Mouse (Mus musculus) layer of hippocampus, adult 2 months (tissue): ENCODE measurements around the gene Phlpp1. TPM values are rescaled to one million over a fixed set of nuclear protein-coding genes. Genes with fewer than 3 reads are reported as not detected.

ENCODE experiments used
- DNase-seq, 2 experiments: peaks; one replicate each; pipeline ENCODE4 v3.0.0; 2022; ENCODE audit warnings: low spot score in 2 of 2
- H3K27ac ChIP-seq: fragments of 200-600 bp; 2 replicates; pipeline ENCODE4 v1.8.1; 2022
- H3K4me3 ChIP-seq: fragments of 200-600 bp; 2 replicates; pipeline ENCODE4 v1.8.1; 2022; ENCODE audit warnings: mild to moderate bottlenecking
- CTCF ChIP-seq: fragments of 200-600 bp; conservative IDR thresholded peaks from 2 replicates; pipeline ENCODE4 v1.8.1; 2022; ENCODE audit warnings: antibody characterized with exemption, mild to moderate bottlenecking, moderate library complexity
- total RNA-seq, 2 experiments: library from RNA; stranded (reverse); gene quantifications; 2 replicates each; pipeline ENCODE4 v1.2.3; 2021

The Phlpp1 gene
- total RNA-seq, 2 experiments from 2014 or later, result 82.6 to 87.3 TPM

- no peak for DNase-seq
- Histone ChIP-seq H3K27ac (no peak overlapping the region), H3K4me3 (no peak overlapping the region)
- no peak for TF ChIP-seq CTCF
Observed at GRCm38 (mm10) chr1:106373656-106374055, 202.1 kb downstream of the Phlpp1 start.

DNA sequence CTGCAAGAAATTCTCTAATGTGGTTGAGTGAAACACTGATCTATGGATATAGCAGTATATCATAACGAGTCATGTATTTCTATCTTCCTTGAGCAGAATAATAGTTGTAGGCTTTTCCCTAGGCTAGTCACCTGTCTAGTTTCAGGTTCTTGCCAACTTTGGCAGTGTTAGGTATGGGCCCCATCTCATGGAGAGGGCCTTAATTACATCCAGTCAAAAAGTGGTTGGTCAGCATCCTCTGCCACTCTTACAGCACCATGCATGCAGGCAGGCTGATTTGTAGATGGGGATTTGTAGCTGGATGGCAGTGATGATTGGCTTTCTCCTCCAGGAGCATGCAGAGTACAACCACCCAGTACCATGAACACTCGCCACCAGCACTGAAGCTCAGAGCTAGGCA lies 202.7 kb downstream of the Phlpp1 start:
- no peak overlapping the region for H3K4me3 ChIP-seq
- peak; percentile 60 for TF ChIP-seq CTCF
- DNase-seq, result no peak
- no peak overlapping the region for H3K27ac ChIP-seq

- no peak for TF ChIP-seq CTCF
- no peak for DNase-seq
Observed at GRCm38 (mm10) chr1:106374971-106375370, 203.4 kb downstream of the Phlpp1 start.

DNA sequence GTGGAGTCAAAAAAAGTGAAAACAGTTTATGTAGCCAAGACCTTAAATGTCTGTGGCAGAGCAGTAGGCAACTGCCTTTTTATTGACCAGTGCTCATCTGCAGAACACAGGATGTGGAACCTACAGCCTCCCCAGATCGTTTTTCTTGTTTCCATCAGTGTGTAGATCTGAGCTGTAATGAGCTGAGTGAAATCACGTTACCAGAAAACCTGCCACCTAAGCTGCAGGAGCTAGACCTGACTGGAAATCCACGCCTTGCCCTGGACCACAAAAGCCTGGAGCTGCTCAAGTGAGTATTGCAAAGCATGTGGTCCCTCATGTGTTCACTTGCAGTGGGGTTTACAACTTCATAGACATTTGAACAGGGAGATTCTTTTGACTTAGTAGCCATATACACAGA lies 204.5 kb downstream of the Phlpp1 start:
- Histone ChIP-seq H3K27ac (no peak overlapping the region), H3K4me3 (no peak overlapping the region)
- DNase-seq, result no peak
- no peak for TF ChIP-seq CTCF

More at GRCm38 (mm10) chr1:106374971-106375370, 203.4 kb downstream of the Phlpp1 start:
- Histone ChIP-seq H3K27ac (no peak overlapping the region), H3K4me3 (no peak overlapping the region)

GRCm38 (mm10) chr1:106380465-106380864 lies 208.9 kb downstream of the Phlpp1 start:
- TF ChIP-seq CTCF, result no peak
- no peak for DNase-seq
- Histone ChIP-seq H3K27ac (peak overlapping the region; percentile 44; the same call in 1 of the 2 replicates), H3K4me3 (no peak overlapping the region)

GRCm38 (mm10) chr1:106386542-106386941 lies 215.0 kb downstream of the Phlpp1 start:
- no peak for TF ChIP-seq CTCF
- Histone ChIP-seq H3K27ac (no peak overlapping the region), H3K4me3 (no peak overlapping the region)
- DNase-seq, result no peak

GRCm38 (mm10) chr1:106387264-106387663 lies 215.7 kb downstream of the Phlpp1 start:
- TF ChIP-seq CTCF, result no peak
- DNase-seq, result no peak
- Histone ChIP-seq H3K27ac (no peak overlapping the region), H3K4me3 (no peak overlapping the region)

GRCm38 (mm10) chr1:106389673-106390072 lies 218.1 kb downstream of the Phlpp1 start:
- Histone ChIP-seq H3K4me3 (no peak overlapping the region), H3K27ac (no peak overlapping the region)
- TF ChIP-seq CTCF, result peak; percentile 77
- DNase-seq, result peak in 1 of 2 experiments; percentile 52

GRCm38 (mm10) chr1:106393072-106393471 lies 221.5 kb downstream of the Phlpp1 start:
- DNase-seq, result no peak
- H3K4me3 ChIP-seq, result no peak overlapping the region
- H3K27ac ChIP-seq, result no peak overlapping the region
- TF ChIP-seq CTCF, result no peak

DNA sequence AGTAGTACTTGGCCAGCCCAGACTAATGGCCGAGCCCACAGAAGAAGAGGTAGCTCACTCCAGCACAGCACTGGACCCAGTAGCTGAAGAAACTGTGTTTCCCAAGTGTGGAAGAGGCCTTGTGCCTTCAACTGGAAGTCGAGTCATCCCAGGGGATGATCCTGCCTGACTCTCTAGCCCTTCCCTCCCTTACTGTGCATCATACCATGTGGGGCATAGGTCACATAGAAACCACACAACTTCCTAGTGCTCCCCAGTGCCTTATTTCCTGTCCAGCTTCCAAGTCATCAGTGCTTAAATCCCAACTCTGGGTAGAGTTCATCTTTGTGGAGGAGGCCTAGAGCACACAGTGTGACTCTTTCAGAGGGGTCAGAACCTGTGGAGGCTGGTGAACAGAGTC lies 223.1 kb downstream of the Phlpp1 start:
- no peak for DNase-seq
- no peak overlapping the region for H3K4me3 ChIP-seq
- TF ChIP-seq CTCF, result no peak
- peak overlapping the region; percentile 48; the same call in 1 of the 2 replicates for H3K27ac ChIP-seq

DNA sequence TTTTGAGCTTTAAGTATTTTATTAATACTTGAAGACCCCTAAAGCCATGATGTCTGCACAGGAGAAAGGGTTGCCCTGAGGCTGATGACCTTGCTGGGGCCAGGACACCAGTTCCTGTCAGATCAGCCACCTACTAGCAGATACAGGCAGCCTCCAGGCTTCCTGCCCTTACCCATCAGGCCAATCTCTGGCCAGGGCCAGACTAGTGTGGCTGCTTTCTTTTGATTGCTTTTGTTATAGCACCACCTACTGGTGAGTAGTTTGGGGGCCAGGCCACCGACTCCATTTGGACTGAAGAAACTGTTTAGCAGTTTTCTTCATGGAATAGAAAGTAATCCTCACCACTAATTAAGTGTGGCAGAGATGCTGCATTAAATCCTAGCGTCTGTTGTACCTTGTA lies 223.9 kb downstream of the Phlpp1 start:
- DNase-seq, result peak; percentile 56 to 76

DNA sequence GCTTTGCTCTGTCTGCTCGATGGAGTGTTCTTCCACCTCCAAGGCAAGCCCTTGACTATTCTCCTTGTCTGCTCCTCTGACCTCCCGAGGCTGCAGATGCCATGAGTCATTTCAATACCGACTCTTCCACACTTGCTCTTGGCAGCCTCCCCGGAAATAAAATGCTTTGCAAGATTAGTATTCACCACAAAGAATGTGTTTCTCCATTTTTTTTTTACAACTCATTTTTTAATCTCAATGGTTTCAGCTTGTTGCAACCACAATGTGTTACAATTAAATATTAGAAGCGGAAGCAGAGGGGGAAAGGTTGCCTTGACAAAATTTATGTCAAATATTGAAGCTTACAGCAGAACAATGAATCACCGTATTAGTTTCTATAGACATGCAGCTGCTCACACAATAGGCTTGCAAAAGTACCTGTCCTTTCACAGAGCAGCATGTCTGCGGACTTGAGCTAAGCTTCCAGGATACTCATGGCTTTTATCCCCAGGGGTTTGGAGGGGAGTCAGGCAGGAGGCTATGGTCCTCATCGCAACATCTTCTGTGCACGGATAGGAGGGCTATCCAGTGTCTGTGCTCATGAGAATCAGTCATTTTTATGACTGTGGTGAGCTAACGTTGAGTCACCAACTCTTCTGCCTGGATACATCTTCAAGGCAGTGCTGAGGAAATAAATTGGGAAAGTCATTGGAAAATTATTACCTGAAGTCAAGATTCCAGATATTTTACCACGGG lies 229.5 kb downstream of the Phlpp1 start:
- no peak for DNase-seq
- Histone ChIP-seq H3K4me3 (no peak overlapping the region), H3K27ac (no peak overlapping the region)
- TF ChIP-seq CTCF, result no peak

More for the DNA sequence above, 223.9 kb downstream of the Phlpp1 start:
- TF ChIP-seq CTCF, result peak; percentile 95
- H3K27ac ChIP-seq, result peak overlapping the region; percentile 48; the same call in 1 of the 2 replicates
- no peak overlapping the region for H3K4me3 ChIP-seq

DNA sequence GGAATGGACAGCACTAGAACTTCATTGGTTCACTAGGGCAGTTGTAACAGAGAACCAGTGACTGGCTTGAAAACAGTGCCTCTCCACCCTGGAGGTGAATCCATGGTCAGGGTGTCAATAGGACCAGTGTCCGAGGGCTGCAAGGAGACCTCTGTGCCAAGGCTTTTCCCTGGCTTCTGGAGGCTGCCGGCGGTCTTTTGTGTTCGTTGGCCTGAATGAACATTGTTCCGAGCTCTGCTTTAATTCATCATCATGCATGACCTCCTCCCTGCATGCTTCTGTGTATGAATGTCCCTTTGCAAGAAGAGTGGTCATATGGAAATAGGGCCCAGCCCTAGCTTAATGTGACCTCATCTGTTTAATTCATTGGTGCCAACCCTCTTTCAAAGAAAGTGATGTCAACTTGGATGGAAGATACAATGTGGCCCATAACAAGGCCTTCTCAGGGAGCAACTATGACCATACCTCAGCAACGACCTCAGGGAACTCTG lies 231.5 kb downstream of the Phlpp1 start:
- TF ChIP-seq CTCF, result no peak
- Histone ChIP-seq H3K4me3 (no peak overlapping the region), H3K27ac (no peak overlapping the region)
- DNase-seq, result no peak

DNA sequence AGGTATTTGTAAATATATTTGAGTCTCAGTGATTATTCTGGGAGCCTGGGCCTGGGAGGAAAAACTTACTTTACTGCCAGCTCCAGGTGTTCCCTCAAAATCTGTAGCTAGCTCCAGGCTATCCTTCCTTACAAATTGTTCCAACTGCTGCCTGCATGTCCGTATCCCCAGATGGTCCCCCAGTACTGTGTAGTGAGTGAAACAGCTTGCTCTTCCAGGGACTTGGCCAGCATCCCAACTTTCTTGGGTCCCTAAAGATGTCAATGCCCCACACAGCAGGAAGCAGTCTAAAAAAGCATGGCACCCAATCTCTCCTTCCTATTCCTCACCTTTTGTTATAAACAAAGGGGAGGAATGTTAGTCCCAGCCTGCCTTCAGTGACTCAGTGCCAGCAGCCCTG lies 235.3 kb downstream of the Phlpp1 start:
- Histone ChIP-seq H3K4me3 (no peak overlapping the region), H3K27ac (no peak overlapping the region)
- peak; percentile 56 to 60 for DNase-seq
- TF ChIP-seq CTCF, result no peak
